Mouse (Mus musculus) myocyte (in vitro differentiated cells): ENCODE results near the gene Chaf1b.

ENCODE experiments used
- CEBPB ChIP-seq: IDR thresholded peaks from 2 replicates; pipeline ENCODE4 v1.6.1; 2011; ENCODE audit warnings: mild to moderate bottlenecking, moderate library complexity; ENCODE audit not compliant: poor library complexity, insufficient read depth, severe bottlenecking
- E2F4 ChIP-seq: IDR thresholded peaks from one replicate; pipeline ENCODE4 v1.6.1; 2011; ENCODE audit warnings: mild to moderate bottlenecking, control low read depth, moderate library complexity; ENCODE audit not compliant: insufficient read depth
- MYOD1 ChIP-seq, 3 experiments: IDR thresholded peaks; one replicate each; pipeline ENCODE4 v1.6.1; 2011; ENCODE audit warnings: control low read depth in 2 of 3, low read depth in 2 of 3, mild to moderate bottlenecking in 2 of 3, moderate library complexity in 1 of 3; ENCODE audit not compliant: insufficient read length in 2 of 3, control insufficient read depth in 1 of 3
- POLR2A ChIP-seq: IDR thresholded peaks from one replicate; pipeline ENCODE4 v1.6.1; 2011; ENCODE audit warnings: low read depth, mild to moderate bottlenecking, control low read depth, moderate library complexity; ENCODE audit not compliant: insufficient read length
- POLR2AphosphoS2 ChIP-seq: IDR thresholded peaks from one replicate; pipeline ENCODE4 v1.6.1; 2011; ENCODE audit warnings: low read depth, control low read depth; ENCODE audit not compliant: insufficient read length
- TCF12 ChIP-seq: IDR thresholded peaks from one replicate; pipeline ENCODE4 v1.6.1; 2011; ENCODE audit warnings: mild to moderate bottlenecking, control low read depth; ENCODE audit not compliant: poor library complexity, insufficient read depth, severe bottlenecking
- USF1 ChIP-seq: IDR thresholded peaks from one replicate; pipeline ENCODE4 v1.6.1; 2011; ENCODE audit warnings: low read depth, mild to moderate bottlenecking, control low read depth, moderate library complexity

GRCm38 (mm10) chr16:93860686-93861085, 23.0 kb upstream of the Chaf1b start:
- no peak for TF ChIP-seq POLR2A
- no peak for TF ChIP-seq MYOD1 (IDR thresholded peaks at IDR 0.05; ENCODE audit: control insufficient read depth in 1 of 3, insufficient read length in 2 of 3, low read depth in 2 of 3)
- no peak for TF ChIP-seq POLR2AphosphoS2
- TF ChIP-seq E2F4, result no peak
- no peak for TF ChIP-seq TCF12
- no peak for TF ChIP-seq USF1
- TF ChIP-seq CEBPB, result no peak
